Mouse (Mus musculus): ENCODE measurements around the gene Zdhhc5.

Gene Zdhhc5

GRCm38 (mm10) chr2:84714811-84715561 is at the start of gene Zdhhc5:
TSS of gene Zdhhc5 (minus strand) at chr2:84715180.
- DNase-seq (ENCODE audit: low spot score) = peak; percentile 99

- no peak for DNase-seq (ENCODE audit: low spot score)
Measured at GRCm38 (mm10) chr2:84762818-84763217, 47.8 kb upstream of the Zdhhc5 start.

GRCm38 (mm10) chr2:84762295-84762694 is 47.3 kb upstream of the Zdhhc5 start:
- DNase-seq (ENCODE audit: low spot score) = no peak

GRCm38 (mm10) chr2:84761840-84762239 is 46.9 kb upstream of the Zdhhc5 start:
- no peak for DNase-seq (ENCODE audit: low spot score)

GRCm38 (mm10) chr2:84761309-84761708 is 46.3 kb upstream of the Zdhhc5 start:
- DNase-seq (ENCODE audit: low spot score) = no peak

GRCm38 (mm10) chr2:84760777-84761176 is 45.8 kb upstream of the Zdhhc5 start:
- DNase-seq (ENCODE audit: low spot score) = no peak

GRCm38 (mm10) chr2:84758542-84759127 is 43.7 kb upstream of the Zdhhc5 start:
- DNase-seq (ENCODE audit: low spot score) = no peak

- DNase-seq (ENCODE audit: low spot score) = no peak
Measured at GRCm38 (mm10) chr2:84757026-84757682, 42.2 kb upstream of the Zdhhc5 start.

- DNase-seq (ENCODE audit: low spot score) = no peak
Measured at GRCm38 (mm10) chr2:84756245-84756644, 41.3 kb upstream of the Zdhhc5 start.

GRCm38 (mm10) chr2:84750115-84750514 is 35.1 kb upstream of the Zdhhc5 start:
- no peak for DNase-seq (ENCODE audit: low spot score)

GRCm38 (mm10) chr2:84744126-84744525 is 29.1 kb upstream of the Zdhhc5 start:
- no peak for DNase-seq (ENCODE audit: low spot score)

- peak; percentile 76 for DNase-seq (ENCODE audit: low spot score)
Measured at GRCm38 (mm10) chr2:84743561-84743960, 28.6 kb upstream of the Zdhhc5 start, which contains the start of gene Gm19426. TSS of gene Gm19426 (minus strand) at chr2:84743655.

- DNase-seq (ENCODE audit: low spot score) = peak; percentile 33
Measured at GRCm38 (mm10) chr2:84742451-84743283, 27.7 kb upstream of the Zdhhc5 start.

GRCm38 (mm10) chr2:84741841-84742450 is 27.0 kb upstream of the Zdhhc5 start:
- DNase-seq (ENCODE audit: low spot score) = peak; percentile 20

GRCm38 (mm10) chr2:84740608-84741333 is 25.8 kb upstream of the Zdhhc5 start:
- DNase-seq (ENCODE audit: low spot score) = no peak

- DNase-seq (ENCODE audit: low spot score) = no peak
Measured at GRCm38 (mm10) chr2:84738271-84738911, 23.4 kb upstream of the Zdhhc5 start.

GRCm38 (mm10) chr2:84737451-84737925 is 22.5 kb upstream of the Zdhhc5 start:
- no peak for DNase-seq (ENCODE audit: low spot score)

- DNase-seq (ENCODE audit: low spot score) = no peak
Measured at GRCm38 (mm10) chr2:84736312-84737161, 21.6 kb upstream of the Zdhhc5 start.

- no peak for DNase-seq (ENCODE audit: low spot score)
Measured at GRCm38 (mm10) chr2:84735346-84735920, 20.5 kb upstream of the Zdhhc5 start.

Measured in ovary, postnatal 36 days (tissue).